Mouse (Mus musculus): ENCODE results near the gene Rspo1.

GRCm38 (mm10) chr4:124960940-124961339 lies 25.3 kb upstream of the Rspo1 start:
- no peak for TF ChIP-seq POLR2A (IDR thresholded peaks at IDR 0.05; ENCODE audit: insufficient read depth, low read depth, low read length)
- no peak for TF ChIP-seq CTCF (IDR thresholded peaks at IDR 0.05; ENCODE audit: insufficient read depth, low read depth, low read length)
